Mouse (Mus musculus) MN1 (cell line): Measurements from ENCODE around the gene Stx8.

Source experiments
- DNase-seq: peaks from one replicate; pipeline ENCODE4 v3.0.0-alpha.2; 2016; ENCODE audit warnings: low spot score

The Stx8 gene

DNA sequence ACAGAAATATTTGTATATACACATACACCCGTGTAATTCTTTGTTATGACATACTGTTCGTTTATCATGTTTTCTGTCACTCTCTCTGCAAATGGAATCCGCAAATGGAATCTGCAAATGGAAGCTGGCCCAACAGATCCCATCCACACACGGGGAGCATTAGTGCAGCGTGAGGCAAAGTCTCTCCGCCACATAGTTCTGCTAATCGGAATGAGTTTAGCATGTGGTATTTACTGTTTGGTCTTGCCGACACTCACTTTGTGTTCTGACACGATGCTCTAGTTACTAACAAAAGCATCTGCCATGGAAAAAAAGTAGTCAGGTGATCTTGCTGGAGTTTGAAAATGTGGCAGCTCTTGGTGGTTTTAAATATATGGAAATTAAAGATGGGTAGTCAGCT, 123.4 kb downstream of the Stx8 start:
- no peak for DNase-seq

DNA sequence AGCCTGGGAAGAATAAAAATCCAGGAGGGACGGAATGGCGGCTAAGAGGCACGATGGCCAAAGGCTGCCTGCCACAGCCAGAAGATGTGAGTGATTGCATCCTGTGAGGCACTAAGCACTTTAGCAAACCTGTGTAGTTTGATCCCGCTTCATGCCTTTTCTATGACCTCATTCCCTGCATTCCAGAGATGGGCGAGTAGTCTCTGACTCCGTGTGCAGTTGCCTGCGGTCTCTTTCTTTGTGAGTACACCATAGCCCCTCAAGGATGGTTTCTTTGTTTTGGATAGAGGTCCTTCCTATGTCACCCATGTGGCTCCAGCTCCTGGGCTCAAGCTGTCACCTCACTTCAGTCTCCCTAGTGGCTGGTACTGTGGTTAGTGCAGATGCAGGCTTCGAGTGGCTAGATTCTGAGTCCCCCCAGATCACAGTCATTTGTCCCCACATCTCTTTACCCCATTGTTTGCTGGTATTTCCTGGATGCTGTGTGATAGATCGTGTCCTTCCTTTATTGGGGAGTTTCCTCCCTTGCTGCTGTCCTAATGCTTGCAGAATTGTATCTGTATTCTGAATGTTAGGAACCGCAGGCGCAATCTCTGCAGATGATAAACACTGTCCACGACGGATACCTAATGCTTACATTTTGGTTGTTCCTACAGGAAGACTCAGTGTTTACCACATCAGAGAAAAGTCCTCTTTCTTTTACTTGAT, 124.0 kb downstream of the Stx8 start:
- no peak for DNase-seq

DNA sequence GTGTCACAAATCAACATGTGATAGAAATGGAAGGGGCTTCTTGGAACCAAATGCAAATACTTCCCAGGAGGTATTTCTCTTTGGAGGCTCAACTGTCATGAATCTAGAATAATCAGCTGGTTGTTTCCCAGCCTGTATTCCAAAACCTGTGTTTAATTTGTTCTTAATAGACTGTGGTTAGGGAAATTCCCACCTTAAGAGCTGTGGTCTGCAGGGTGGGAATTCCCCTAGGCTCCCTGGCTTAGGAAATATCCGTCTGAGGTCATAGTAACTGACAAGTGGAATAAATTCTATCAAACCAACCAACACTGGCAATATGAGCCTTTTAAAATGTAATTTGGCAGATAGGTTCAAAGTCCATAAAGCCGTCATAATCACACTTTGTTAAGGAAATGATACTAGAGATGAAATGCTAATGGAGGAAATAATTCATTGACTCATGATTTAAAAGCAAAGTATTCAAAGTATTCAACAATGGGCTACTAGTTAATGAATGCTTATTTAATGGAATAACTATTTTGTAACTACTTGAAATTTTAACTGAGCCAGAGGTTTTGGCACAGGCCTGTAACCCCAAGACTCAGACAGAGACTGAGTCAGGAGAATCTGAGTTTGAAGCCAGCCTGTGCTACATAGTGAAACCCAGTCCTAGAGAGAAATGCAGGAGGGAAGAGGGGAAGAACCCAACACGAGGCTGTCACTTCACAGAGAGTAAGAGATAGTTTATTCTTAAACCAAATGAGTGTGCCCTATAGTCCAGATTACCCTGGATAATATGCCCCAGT, 126.2 kb downstream of the Stx8 start:
- DNase-seq = peak; percentile 46

DNA sequence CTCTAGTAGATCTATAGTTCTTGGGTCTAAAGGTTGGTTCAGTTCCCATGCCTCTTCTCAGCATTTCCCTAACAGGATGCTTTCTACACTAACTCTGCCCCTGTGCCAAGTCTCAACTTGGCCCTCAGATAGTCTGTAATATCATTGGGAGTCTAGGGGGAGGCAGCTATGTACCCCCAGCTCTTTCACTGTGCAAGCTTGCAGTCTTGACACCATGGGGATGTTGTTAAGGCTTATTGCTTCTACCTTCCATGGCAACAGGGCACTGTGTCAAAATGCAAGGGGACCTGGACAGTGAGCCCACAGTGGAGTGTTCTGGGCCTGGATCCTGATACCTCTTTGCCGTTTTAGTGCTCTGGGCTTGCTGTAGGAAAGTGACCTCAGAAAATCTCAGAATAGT, 135.6 kb downstream of the Stx8 start:
- DNase-seq = no peak

DNA sequence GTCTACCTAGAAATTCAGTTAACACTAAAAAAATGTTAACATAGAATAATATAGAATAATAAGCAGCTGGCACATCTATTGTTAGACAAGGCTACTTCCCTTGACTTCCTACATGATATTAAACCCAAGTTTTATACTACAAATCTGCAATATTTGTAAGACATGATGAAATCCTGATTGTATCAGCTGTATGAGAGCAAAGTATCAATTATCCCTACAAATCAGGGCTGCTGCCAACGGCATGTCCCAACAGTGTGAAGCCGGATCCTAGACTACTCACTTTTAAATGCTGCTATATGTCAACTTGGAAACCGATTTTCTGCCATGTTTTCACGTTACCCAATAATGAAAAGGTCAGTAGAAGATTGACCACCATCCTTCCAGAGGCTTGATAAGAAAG, 137.5 kb downstream of the Stx8 start:
- no peak for DNase-seq

DNA sequence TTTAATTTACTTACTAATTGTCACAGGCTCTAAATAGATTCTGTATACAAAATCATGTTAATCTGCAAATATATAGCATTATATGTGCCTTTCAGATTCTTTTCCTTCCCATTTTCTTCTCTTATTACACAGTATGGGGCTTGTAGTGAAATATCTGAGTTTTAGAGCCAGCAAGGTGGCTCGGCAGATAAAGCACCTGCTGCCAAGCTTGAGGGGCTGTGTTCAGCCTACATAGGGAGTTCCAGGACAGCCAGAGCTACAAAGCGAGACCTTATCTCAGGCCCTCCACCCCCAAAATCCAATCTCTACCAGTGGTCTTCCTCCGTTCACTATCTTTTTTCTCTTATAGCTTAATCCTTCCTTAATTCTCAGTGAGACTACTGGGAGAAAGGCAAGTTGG, 140.1 kb downstream of the Stx8 start:
- no peak for DNase-seq

DNA sequence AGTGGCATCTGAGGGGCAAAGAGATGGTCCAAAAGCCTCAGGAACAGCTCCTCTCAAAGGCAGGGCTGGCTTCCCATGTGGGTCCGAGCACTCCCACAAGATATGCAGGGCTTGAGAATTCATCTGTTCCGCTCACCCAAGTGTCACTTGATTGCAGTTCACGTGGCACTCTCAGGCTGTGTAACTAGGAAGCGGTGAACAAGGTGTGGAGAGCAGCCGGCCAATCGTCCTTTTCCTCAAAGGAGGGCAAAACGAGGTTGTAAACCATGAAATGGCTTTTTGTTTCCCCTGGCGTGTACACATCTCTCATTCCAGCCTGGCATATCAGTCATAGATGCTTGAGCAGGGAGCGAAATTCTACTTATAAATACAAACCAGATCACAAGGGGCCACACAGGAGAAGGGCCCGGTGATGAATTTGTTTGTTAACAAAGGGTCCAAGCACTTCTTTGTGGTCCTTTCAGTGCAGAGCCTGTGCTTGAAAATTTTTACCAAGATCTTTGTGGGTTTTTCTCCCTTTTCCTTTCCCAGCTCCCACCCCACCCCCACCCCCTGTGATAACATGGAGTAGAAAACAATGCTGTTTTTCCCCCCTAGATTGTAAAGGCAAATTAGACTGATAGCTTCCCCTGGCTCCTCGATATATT, 147.6 kb downstream of the Stx8 start:
- DNase-seq = no peak

DNA sequence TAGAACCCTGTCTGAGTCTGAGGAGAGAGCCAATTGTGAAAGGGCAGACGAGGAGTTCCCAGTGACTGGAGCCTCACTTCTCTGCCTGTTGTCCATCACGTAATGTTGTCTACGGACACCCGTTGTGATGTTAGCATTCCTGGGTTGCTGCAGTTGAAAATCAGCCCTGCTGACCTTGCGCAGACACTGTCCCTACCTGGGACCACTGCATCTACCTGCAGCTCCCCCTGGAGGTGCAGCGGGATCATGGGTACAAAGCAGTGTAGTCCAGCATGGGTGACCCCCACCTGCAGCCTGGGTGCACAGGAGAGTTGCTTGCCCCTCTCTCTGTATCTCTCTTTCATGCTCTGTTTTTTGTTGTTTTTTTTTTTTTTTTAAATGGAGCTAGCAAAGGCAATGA, 148.2 kb downstream of the Stx8 start:
- no peak for DNase-seq

DNA sequence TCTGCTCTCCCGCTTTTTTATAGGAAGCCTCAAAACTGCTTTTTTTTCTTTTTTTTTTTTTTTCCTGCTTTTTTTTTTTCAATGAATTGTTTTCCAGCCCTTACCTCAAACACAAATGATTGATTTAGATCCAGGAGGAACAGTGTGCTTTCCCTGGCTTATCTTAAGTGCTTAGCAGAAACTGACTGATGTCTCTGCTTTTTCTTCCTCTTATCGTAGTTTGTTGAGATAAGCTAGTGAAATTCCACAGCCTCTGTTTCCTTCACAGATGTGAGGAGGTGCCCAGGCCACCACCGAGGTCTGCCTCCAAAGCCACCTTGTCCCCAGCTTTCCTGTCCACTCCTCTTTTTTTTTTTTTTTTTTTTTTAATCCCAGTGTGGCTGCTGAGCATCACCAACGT, 150.2 kb downstream of the Stx8 start:
- no peak for DNase-seq

DNA sequence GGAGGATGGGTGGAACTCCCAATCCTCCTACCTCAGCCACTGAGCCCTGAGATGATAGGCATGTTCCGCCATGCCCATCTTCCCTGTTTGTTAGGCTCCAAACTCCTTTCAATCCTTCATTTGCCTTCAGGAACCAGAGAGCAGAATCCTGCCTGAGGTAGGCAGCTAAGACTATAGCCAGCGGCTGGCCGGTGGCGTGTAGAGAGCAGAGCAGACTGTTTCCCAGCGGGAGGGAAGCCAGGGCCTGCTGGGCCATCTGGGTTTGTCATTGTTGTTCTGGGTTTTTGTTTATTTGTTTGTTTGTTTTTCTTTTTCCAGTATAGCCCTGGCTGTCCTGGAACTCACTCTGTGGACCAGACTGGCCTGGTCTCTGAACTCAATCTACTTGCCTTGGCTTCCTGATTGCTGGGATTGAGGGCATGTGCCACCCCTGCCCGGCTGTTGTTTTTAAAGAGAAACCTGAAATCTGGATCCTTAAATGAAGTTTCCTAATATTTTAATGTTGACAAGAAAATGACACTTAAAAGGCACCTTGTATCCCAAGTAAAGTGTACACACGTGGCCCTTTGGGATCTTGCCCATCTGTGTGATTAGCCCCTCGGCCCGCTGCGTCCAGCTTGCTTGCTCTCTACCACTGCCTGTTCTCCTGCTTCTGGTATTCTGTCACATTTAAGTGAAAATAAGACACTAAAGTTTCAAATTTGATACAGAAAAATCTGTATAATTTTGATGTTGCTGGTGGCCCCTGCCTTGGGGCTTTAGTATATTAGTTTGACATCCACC, 152.1 kb downstream of the Stx8 start:
- no peak for DNase-seq

DNA sequence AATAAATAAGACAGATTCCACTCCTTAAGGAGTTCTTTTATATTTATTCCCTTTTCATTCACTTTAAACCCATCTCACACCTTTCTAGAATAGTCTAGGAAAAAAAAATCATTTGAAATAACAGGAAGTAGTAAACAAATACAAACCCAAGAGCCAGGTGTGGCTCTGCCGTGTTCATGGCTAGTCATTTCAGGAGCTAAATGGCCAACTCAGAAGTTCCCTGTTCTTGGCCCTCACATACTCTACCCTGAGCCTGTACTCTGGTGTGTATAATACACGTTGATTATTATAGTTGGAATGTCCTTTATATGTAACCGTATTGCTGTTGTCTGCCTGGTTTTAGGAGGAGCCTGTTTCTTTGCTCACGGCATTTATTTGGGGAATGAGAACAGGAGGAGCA, 152.7 kb downstream of the Stx8 start:
- no peak for DNase-seq

DNA sequence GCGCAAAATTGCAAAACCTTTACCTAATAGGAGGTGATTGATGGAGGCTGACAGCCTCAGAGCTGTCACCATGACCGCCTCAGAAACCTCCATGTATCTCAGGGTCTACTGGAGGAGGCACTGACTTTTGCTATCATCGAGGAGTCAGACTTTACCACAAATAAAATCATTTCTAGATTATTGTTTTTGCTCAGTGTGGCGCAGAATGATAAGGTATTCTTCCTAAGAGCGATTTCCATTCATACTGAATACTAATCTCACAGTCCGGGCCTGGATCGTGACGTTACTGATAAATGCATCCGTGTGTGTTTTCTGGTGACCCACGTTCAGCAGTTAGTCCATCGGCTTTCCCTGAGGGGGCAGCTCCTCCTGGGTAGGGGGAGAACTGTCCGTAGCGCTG, 153.1 kb downstream of the Stx8 start:
- no peak for DNase-seq

DNA sequence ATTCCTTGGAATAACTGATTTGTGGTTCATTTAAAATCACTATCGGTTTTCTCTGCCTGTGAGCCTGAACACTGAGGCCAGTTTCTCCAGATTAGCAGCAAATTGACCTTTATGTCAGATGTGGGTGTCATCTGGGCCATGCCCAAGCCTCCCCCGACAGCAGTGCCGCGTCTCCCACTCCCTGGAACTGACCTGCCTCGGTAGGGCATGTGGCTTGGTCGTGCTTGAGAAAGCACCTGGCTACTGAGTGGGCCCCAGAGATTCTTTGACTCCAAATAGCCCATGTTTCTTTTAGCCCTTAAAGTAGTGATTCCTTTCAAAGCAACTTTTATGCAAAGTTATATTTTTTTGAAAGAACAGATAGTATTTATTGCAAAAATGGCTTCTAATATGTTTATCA, 155.3 kb downstream of the Stx8 start:
- no peak for DNase-seq

DNA sequence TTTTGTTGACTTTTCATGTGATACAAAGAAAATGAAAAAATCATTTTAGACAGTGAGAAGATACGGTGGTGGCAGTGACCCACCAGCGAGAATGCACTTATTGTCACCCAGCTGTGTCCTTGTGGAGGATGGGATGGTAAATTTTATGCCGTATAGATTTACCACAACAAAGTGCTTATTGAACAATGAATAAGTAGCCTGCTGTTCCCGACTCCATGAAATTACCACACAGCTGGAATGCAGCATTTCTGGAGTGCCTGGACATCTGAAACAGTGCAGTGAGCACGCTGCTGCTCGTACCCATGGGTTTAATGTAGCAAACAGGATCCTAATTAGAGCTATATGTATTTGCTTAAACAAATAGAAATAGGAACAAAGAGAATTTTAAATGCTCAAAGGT, 155.7 kb downstream of the Stx8 start:
- no peak for DNase-seq

DNA sequence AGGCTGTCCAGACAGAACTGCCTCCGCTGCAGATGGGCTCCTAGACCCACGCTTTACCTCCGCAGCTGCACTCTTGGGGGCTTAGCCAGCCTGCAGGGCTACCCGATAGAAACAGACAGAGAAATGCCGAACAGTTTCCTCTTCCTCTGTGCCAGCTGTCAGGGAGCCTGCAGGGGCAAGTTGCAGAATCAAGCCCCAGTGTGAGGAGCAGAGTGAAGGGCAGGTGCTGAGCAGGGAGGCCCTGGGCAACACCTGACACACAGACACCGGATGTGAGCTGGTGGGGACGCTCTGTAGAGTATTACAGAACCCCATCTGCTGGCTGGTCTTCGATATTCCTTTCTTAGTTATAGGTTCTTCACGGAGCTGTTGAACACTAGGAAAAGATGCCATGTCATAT, 160.1 kb downstream of the Stx8 start:
- DNase-seq = no peak

DNA sequence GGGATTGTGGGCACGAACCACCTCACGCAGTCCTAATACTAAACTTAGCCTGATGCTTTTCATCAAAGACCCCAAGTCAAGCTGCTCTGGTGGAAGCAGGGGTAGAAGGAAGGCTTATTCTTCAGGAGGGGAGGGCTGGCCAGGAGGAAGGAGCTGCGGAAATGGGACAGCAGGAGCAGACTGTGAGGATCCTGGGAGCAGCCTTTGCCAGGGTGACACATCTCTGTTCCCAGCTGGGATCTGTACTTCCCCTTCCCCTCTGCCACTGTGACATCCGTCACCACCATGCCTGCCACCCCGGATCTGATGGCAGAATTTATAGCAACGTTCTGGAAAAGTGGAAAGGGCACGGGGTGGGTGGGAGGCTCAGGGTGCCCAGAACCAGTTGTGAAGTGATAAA, 168.5 kb downstream of the Stx8 start:
- no peak for DNase-seq

DNA sequence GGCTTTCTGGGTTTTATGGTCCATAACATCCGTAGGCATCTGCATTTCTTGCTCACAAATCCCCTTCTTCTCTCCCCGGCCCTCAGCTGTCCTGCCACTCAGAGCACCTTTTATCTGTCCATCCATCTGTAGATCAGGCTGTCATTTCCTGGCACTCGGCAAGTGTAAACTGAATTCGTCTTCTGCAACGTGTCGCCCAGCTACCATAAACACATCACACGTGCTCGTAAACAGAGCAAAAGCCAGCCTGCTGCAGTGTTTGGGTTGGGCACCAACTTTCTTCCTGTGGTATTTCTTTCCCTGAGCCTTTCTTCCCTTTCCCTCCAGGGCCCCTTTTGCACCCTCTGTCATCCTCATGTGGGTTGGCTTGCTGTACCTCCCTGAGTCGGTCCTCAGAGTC, 169.4 kb downstream of the Stx8 start:
- no peak for DNase-seq

DNA sequence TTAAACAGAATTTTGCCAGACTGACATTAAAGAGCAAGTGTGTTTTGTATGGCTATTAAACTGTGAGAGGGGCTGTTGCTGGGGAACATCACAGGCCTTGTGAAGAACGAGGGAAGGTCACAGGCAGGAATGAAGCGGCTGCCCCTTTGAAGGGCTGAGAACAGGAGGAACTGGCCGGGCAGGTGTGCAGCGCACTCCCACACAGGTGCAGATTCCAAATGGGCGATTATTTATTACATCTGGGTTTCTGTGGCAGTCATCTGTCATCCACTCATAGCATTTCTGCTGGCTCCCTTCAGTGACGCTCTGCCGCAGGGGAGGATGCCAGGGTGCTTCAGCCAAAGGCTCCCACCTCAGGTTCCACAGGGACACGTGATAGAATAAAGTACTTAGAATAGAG, 170.7 kb downstream of the Stx8 start:
- no peak for DNase-seq

DNA sequence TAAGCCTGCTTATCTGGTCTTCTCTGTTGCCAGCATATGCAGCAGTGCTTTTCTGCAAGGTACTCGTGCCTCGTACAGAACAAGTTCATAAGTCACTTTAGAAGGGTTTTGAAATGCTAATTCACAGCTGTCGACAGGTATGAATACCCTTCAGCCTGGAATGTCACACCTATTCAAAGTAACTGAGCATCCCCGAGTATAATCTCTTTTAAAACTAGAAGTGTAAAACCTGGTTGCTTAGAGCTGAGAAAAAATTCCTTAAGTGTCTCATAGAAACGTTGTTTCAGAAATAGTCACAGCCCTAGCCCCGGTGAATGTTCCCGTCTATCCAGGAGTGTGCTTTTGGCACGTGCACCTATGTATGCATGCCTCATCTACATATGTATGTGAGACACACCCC, 176.3 kb downstream of the Stx8 start:
- no peak for DNase-seq

DNA sequence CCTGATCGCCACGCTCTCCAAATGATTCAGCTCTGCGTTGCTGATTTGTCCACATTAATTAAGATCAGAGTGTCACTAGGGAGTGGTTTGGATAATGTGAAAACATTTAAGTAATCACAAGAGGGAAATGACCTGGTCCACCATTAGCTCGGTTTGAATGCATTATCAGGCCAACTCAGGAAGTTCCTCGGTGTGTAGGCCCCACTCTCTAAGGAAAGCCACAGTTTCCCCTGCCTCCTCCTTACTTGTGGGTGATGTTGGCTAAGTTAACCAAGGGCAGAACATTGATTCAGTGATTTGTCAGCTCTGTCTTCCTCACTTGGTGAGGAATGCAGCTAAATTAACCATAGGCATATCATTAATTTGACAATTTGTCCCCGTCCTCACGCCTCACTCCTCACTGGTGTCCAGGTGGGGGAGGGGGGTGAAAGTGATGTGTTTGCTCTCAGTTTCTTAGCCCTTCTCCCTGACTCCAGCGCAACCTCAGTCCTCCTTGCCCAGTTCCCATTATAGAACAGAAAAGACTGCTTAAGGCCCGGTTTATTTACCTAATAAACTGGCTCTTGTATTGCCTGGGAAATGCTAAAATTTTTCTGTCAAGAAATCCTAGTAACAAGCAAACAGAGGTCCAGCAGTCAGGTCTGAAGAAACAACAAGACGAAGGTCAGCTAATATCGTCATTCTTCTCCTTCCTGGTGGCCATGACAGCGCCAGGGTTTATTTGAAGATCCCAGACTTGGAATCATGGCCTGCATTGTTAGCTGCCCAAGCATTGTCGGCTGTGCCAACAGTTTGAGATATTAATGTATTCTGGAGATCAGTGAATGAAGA, 178.5 kb downstream of the Stx8 start:
- DNase-seq = peak; percentile 31

DNA sequence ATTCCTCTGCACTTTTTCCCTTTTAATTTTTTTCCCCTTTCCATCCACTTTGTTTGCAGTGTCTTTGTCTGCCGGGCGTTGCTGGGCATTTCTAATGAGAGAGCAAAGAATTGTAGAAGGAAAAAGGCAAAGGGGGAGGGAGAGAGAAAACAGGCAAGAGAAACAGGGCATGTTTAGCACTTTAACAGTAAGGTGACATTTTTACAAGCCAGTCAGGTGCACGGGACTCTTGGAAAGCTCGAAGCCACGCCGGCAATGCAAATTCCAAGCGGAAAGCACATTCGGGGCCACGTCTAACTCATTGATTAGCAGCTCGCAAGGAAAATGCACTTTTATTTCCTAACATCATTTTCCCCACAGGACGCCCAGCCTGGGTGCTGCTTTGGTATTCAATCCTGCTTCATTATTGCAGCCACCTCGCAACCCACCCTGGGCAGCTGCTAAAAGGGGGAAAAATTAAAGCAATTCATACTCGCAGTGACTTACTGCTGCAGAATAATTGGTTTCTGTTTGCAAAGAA, 179.1 kb downstream of the Stx8 start:
- no peak for DNase-seq
